Mouse (Mus musculus) heart, embryonic 14.5 days (tissue): Measurements from ENCODE around the gene Tmem98. TPM values are rescaled to one million over a fixed set of nuclear protein-coding genes. Genes with fewer than 3 reads are reported as not detected.

Experiments
- ATAC-seq: fragments of 200-750 bp; cut with Nextera tagmentation; 2 replicates; pipeline ENCODE4 v1.8.0; 2017; ENCODE audit warnings: low read depth, moderate TSS enrichment; ENCODE audit not compliant: insufficient number of reproducible peaks, insufficient read depth, low FRiP score
- H3K27ac ChIP-seq, 2 experiments: fragments of 200-500 bp in 1 of 2; fragments of 300-500 bp in 1 of 2; sonication (generic) in 1 of 2; replicated peaks in 1 of 2; 2 replicates each; pipeline ENCODE4 v1.5.1; 2012 to 2014; ENCODE audit warnings: low read depth in 2 of 2, low read length in 2 of 2, control low read depth in 1 of 2, mild to moderate bottlenecking in 1 of 2, mixed read lengths in 1 of 2; ENCODE audit not compliant: control insufficient read depth in 1 of 2, insufficient read depth in 1 of 2
- H3K27me3 ChIP-seq: fragments of 300-500 bp; sonication (generic); 2 replicates; pipeline ENCODE4 v1.6.1; 2014; ENCODE audit warnings: mild to moderate bottlenecking, low read length, control low read depth; ENCODE audit not compliant: control insufficient read depth, insufficient read depth
- H3K36me3 ChIP-seq: fragments of 300-500 bp; sonication (generic); 2 replicates; pipeline ENCODE4 v1.6.1; 2014; ENCODE audit warnings: mild to moderate bottlenecking, control low read depth, low read length, mixed read lengths; ENCODE audit not compliant: control insufficient read depth, insufficient read depth
- H3K4me1 ChIP-seq, 2 experiments: fragments of 200-500 bp in 1 of 2; fragments of 300-500 bp in 1 of 2; sonication (generic) in 1 of 2; 2 replicates each; pipeline ENCODE4 v1.6.1; 2012 to 2014; ENCODE audit warnings: low read length in 2 of 2, control low read depth in 1 of 2, mixed read lengths in 1 of 2; ENCODE audit not compliant: control insufficient read depth in 2 of 2, insufficient read depth in 2 of 2
- H3K4me2 ChIP-seq: fragments of 300-500 bp; sonication (generic); 2 replicates; pipeline ENCODE4 v1.6.1; 2014; ENCODE audit warnings: mild to moderate bottlenecking, low read length
- H3K4me3 ChIP-seq, 2 experiments: fragments of 200-500 bp in 1 of 2; fragments of 300-500 bp in 1 of 2; sonication (generic) in 1 of 2; 2 replicates each; pipeline ENCODE4 v1.5.1; 2012 to 2014; ENCODE audit warnings: low read length in 2 of 2, mild to moderate bottlenecking in 2 of 2, control low read depth in 1 of 2, low read depth in 1 of 2, moderate library complexity in 1 of 2; ENCODE audit not compliant: control insufficient read depth in 1 of 2, insufficient read depth in 1 of 2
- H3K9ac ChIP-seq: fragments of 300-500 bp; sonication (generic); 2 replicates; pipeline ENCODE4 v1.6.1; 2014; ENCODE audit warnings: mild to moderate bottlenecking, low read length
- H3K9me3 ChIP-seq: fragments of 300-500 bp; sonication (generic); 2 replicates; pipeline ENCODE4 v1.6.1; 2016; ENCODE audit warnings: low read length, control low read depth; ENCODE audit not compliant: control insufficient read depth
- WGBS: fragments of 180-500 bp; shearing (Covaris S2); extraction: QIAGEN DNeasy Blood & Tissue Kit; methylation state at CpG from one replicate; pipeline ENCODE4 v1.1.7; 2014; 5-methylcytosine and 5-hydroxymethylcytosine counted together
- polyA plus RNA-seq: library from polyadenylated mRNA; unstranded; fragments of >200 nt; fragmentation: Nextera tagmentation; extraction: Ambion mirVana; gene quantifications from 2 replicates; pipeline ENCODE4 v1.2.1, GENCODE M21; 2014

Gene Tmem98
- polyA plus RNA-seq, 1 experiment from 2014 or later, result 97.6 TPM

GRCm38 (mm10) chr11:80856827-80857226, 46.9 kb downstream of the Tmem98 start:
- peaks cover 5% of the 10 kb centered on the region; the same call in 1 of the 2 replicates for H3K27me3 ChIP-seq
- 0 out of 4 replicates have a peak, but pooled peaks cover 0 to 3% of the 10 kb centered on the region in 2 experiments for H3K4me1 ChIP-seq
- no peaks in the 10 kb centered on the region for H3K36me3 ChIP-seq
- no peak overlapping the region for H3K9ac ChIP-seq
- H3K4me3 ChIP-seq, result no peak overlapping the region
- 40% methylated on average over 2 of the region's 2 CpGs for WGBS
- no peak for ATAC-seq
- H3K9me3 ChIP-seq, result no peaks in the 10 kb centered on the region
- H3K4me2 ChIP-seq, result no peak overlapping the region
- no peak overlapping the region for H3K27ac ChIP-seq

- Histone ChIP-seq H3K27ac (no peak within 1 kb of the TSS), H3K27me3 (peaks cover under 1% of the 10 kb centered on the region; the same call in 1 of the 2 replicates), H3K4me3 (no peak within 1 kb of the TSS), H3K9me3 (no peaks in the 10 kb centered on the region), H3K36me3 (no peaks in the 10 kb centered on the region), H3K9ac (no peak within 1 kb of the TSS), H3K4me2 (no peak within 1 kb of the TSS), H3K4me1 (0 out of 4 replicates have a peak, but pooled peaks cover 0 to 3% of the 10 kb centered on the region in 2 experiments)
- ATAC-seq, result no peak
- WGBS, result 71% methylated on average over 10 of the region's 10 CpGs
These were observed 48.1 kb downstream of the Tmem98 start, which contains the start of gene Spaca3 for GRCm38 (mm10) chr11:80858065-80858464. Gene Spaca3, plus strand, starts transcription at chr11:80858365.

GRCm38 (mm10) chr11:80862941-80863340, 53.0 kb downstream of the Tmem98 start:
- H3K4me2 ChIP-seq, result no peak overlapping the region
- no peaks in the 10 kb centered on the region for H3K27me3 ChIP-seq
- H3K27ac ChIP-seq, result no peak overlapping the region
- H3K9ac ChIP-seq, result no peak overlapping the region
- no peaks in the 10 kb centered on the region for H3K4me1 ChIP-seq
- no peaks in the 10 kb centered on the region for H3K36me3 ChIP-seq
- no peak overlapping the region for H3K4me3 ChIP-seq
- H3K9me3 ChIP-seq, result no peaks in the 10 kb centered on the region
- WGBS, result 89% methylated on average over 7 of the region's 7 CpGs
- no peak for ATAC-seq

GRCm38 (mm10) chr11:80868039-80868438, 58.1 kb downstream of the Tmem98 start:
- Histone ChIP-seq H3K4me1 (peaks cover 3 to 6% of the 10 kb centered on the region in 2 experiments; a peak in 2 of 4 replicates), H3K9me3 (no peaks in the 10 kb centered on the region), H3K27me3 (no peaks in the 10 kb centered on the region), H3K27ac (no peak overlapping the region), H3K9ac (no peak overlapping the region), H3K4me3 (no peak overlapping the region), H3K36me3 (no peaks in the 10 kb centered on the region), H3K4me2 (no peak overlapping the region)
- 94% methylated on average over 1 of the region's 1 CpGs for WGBS
- ATAC-seq, result no peak

Other genes with a start within 250 kb of the Tmem98 start
- gene Myo1d, start 30.1 kb upstream of the Tmem98 start, polyA plus RNA-seq, result 8.9 and 9.6 TPM in 2 replicates
- not detected in 2 replicates for gene Spaca3, start 48.2 kb downstream of the Tmem98 start, polyA plus RNA-seq